Mouse (Mus musculus) thymus, adult 2 months (tissue): ENCODE data around the gene Homer3.

Experiments
- CTCF ChIP-seq: fragments of 200-500 bp; IDR thresholded peaks from 2 replicates; pipeline ENCODE4 v1.5.1; 2012; ENCODE audit warnings: mild to moderate bottlenecking, control low read depth, low read length, moderate library complexity, borderline replicate concordance; ENCODE audit not compliant: control insufficient read depth, poor library complexity, insufficient read depth; ENCODE audit errors: extremely low read depth
- POLR2A ChIP-seq: fragments of 200-500 bp; IDR thresholded peaks from 2 replicates; pipeline ENCODE4 v1.6.1; 2012; ENCODE audit warnings: mild to moderate bottlenecking, low read length, control low read depth, moderate library complexity; ENCODE audit not compliant: control insufficient read depth, poor library complexity, insufficient read depth; ENCODE audit errors: extremely low read depth

GRCm38 (mm10) chr8:70274350-70274749, 8.3 kb upstream of the Homer3 start:
- TF ChIP-seq POLR2A (no peak), CTCF (no peak)
